Mouse (Mus musculus) heart, embryonic 10.5 days (tissue): Measurements from ENCODE around the gene Ppp3r2. TPM values are rescaled to one million over a fixed set of nuclear protein-coding genes. Genes with fewer than 3 reads are reported as not detected.

ENCODE experiments used
- DNase-seq: peaks from one replicate; pipeline ENCODE4 v3.0.0-alpha.2; 2017; ENCODE audit warnings: low spot score
- H3K27ac ChIP-seq: fragments of 300-500 bp; sonication (generic); 2 replicates; pipeline ENCODE4 v1.5.1; 2016; ENCODE audit warnings: mild to moderate bottlenecking
- H3K27me3 ChIP-seq: fragments of 300-500 bp; sonication (generic); 2 replicates; pipeline ENCODE4 v1.6.1; 2016; ENCODE audit warnings: mild to moderate bottlenecking; ENCODE audit not compliant: poor library complexity, insufficient read depth, severe bottlenecking
- H3K36me3 ChIP-seq: fragments of 300-500 bp; sonication (generic); 2 replicates; pipeline ENCODE4 v1.6.1; 2016; ENCODE audit warnings: mild to moderate bottlenecking, moderate library complexity
- H3K4me1 ChIP-seq: fragments of 300-500 bp; sonication (generic); 2 replicates; pipeline ENCODE4 v1.6.1; 2016; ENCODE audit warnings: mild to moderate bottlenecking
- H3K4me3 ChIP-seq: fragments of 300-500 bp; sonication (generic); 2 replicates; pipeline ENCODE4 v1.5.1; 2016; ENCODE audit warnings: mild to moderate bottlenecking, moderate library complexity
- H3K9me3 ChIP-seq: fragments of 300-500 bp; sonication (generic); 2 replicates; pipeline ENCODE4 v1.6.1; 2016; ENCODE audit warnings: mild to moderate bottlenecking, moderate library complexity
- WGBS: fragments of 180-500 bp; shearing (Covaris S2); methylation state at CpG from one replicate; pipeline ENCODE4 v1.1.7; 2016; 5-methylcytosine and 5-hydroxymethylcytosine counted together
- polyA plus RNA-seq: library from polyadenylated mRNA; unstranded; fragments of >200 nt; fragmentation: Nextera tagmentation; extraction: Ambion mirVana; gene quantifications from 2 replicates; pipeline ENCODE4 v1.2.1, GENCODE M21; 2016

Gene Ppp3r2
- polyA plus RNA-seq = 0.06 and 0.11 TPM in 2 replicates

GRCm38 (mm10) chr4:49681812-49682211 is at the start of gene Ppp3r2:
Ppp3r2 (minus strand) TSS chr4:49682024.
- H3K4me1 ChIP-seq = no peaks in the 10 kb centered on the region; the same call in 1 of the 2 replicates
- no peaks in the 10 kb centered on the region for H3K27me3 ChIP-seq
- H3K27ac ChIP-seq = no peak within 1 kb of the TSS
- no peaks in the 10 kb centered on the region for H3K9me3 ChIP-seq
- no peak for DNase-seq
- H3K36me3 ChIP-seq = no peaks in the 10 kb centered on the region
- 80% methylated on average over 13 of the region's 13 CpGs for WGBS
- H3K4me3 ChIP-seq = no peak within 1 kb of the TSS

DNA sequence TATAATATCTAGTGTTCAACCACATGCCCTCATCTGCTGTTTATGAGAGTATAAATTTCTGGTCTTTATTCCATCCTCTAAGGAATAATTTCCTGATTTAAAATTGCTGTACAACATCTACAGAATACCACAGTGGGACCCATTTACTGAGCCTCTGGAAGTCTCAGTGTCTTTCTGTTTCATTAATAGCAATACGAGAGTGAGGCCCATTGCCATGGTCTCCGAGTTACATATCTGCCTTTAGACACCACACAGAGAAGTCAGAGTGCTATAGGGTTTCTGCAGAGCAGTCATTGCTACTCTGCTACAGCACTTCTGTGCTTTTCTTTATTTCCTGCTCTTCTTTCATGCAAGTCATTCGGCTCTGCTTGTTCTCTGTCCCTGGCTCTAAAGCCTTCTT is 47.5 kb upstream of the Ppp3r2 start:
- no peaks in the 10 kb centered on the region for H3K4me1 ChIP-seq
- no peaks in the 10 kb centered on the region for H3K27me3 ChIP-seq
- no peaks in the 10 kb centered on the region for H3K36me3 ChIP-seq
- 71% methylated on average over 3 of the region's 3 CpGs for WGBS
- no peak for DNase-seq
- H3K4me3 ChIP-seq = no peak overlapping the region
- no peaks in the 10 kb centered on the region for H3K9me3 ChIP-seq
- H3K27ac ChIP-seq = no peak overlapping the region

DNA sequence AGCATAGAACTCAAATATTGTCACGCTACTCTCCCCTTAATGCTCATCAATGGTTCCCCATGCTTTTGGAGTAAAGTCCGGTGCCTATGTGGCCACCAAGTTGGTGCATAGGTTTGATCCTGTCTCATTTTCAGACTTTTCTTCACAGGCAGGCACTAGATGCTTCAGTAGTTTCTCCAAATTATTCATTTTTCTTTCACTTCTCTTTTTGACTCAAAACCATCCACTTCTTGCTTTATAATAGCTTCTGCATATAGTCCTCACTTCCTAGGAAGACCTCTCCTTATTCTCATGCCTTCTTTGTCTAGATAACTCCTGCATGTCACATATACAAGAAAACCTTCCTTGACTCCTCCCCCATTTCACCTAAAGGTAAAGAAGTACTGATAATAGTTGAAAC is 42.1 kb upstream of the Ppp3r2 start:
- 87% methylated on average over 2 of the region's 2 CpGs for whole genome bisulfite sequencing
- Histone ChIP-seq H3K4me1 (no peaks in the 10 kb centered on the region), H3K4me3 (no peak overlapping the region), H3K27me3 (no peaks in the 10 kb centered on the region), H3K36me3 (no peaks in the 10 kb centered on the region), H3K27ac (no peak overlapping the region), H3K9me3 (no peaks in the 10 kb centered on the region)
- no peak for DNase-seq

- H3K4me3 ChIP-seq = no peak overlapping the region
- no peaks in the 10 kb centered on the region for H3K36me3 ChIP-seq
- no peaks in the 10 kb centered on the region for H3K27me3 ChIP-seq
- DNase-seq = no peak
- H3K9me3 ChIP-seq = no peaks in the 10 kb centered on the region
- no peak overlapping the region for H3K27ac ChIP-seq
- H3K4me1 ChIP-seq = peaks cover 3% of the 10 kb centered on the region; the same call in 1 of the 2 replicates
- 74% methylated on average over 12 of the region's 12 CpGs for WGBS
These were observed 9.8 kb upstream of the Ppp3r2 start for GRCm38 (mm10) chr4:49691405-49692194.

DNA sequence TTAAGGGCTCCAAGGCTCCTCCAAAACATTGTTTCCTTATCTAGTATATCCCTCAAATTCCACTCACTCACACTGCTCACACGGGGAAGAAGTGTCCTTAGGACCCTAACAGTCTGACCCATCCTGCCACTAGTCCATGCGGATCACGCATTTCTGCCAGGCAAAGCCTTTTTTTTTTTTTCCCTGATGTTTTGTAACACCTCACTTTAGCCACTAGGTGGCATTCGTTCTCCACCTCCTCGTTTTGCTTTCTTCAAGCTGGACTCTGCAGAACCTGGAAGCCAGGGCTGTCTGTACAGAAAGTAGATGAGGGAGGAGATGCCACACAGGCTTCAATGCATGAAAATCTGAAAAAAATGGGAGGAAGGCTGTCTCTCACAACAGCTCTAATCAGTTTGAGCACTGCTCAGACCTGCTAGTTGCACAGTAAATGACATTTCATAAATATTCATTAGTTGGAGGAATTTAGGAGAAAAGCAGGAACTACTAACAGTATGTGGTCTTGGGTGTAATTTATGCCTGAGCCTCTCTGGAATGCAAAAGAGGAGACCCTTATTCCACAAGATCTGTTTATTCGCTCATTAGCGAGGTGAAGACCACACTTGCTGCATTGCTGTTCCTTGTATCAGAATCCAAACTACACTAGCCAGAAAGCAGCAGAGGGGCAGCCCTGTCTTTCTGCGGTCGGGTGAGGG is 6.9 kb upstream of the Ppp3r2 start:
- no peak overlapping the region for H3K27ac ChIP-seq
- no peak for DNase-seq
- 22% methylated on average over 9 of the region's 9 CpGs for WGBS

GRCm38 (mm10) chr4:49680171-49680875 is 1.5 kb downstream of the Ppp3r2 start:
- H3K27me3 ChIP-seq = no peaks in the 10 kb centered on the region
- 88% methylated on average over 11 of the region's 11 CpGs for WGBS

More for the DNA sequence above, 6.9 kb upstream of the Ppp3r2 start:
- Histone ChIP-seq H3K4me1 (no peaks in the 10 kb centered on the region), H3K36me3 (no peaks in the 10 kb centered on the region), H3K9me3 (no peaks in the 10 kb centered on the region), H3K4me3 (no peak overlapping the region), H3K27me3 (no peaks in the 10 kb centered on the region)

DNA sequence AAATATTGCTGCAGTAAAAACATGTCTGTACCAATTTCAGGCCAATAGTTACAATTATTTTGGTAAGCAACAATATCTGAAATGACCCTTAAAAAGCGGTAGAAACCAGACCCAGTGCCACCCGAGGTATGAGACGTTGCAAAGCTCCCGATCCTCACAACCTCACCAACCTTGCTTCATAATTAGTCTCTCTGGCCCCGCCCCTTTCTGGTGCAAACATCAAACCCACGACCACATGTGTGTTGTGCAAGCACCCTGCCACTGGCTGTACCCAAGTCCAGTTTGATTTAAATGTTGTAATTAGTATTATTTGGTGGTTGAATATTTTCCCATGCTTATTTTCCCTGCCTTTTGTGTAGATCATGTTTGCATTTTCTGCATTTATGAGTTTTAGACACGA is 5.0 kb downstream of the Ppp3r2 start:
- Histone ChIP-seq H3K27ac (no peak overlapping the region), H3K27me3 (no peaks in the 10 kb centered on the region), H3K4me3 (no peak overlapping the region), H3K36me3 (no peaks in the 10 kb centered on the region), H3K9me3 (no peaks in the 10 kb centered on the region), H3K4me1 (no peaks in the 10 kb centered on the region; the same call in 1 of the 2 replicates)
- 77% methylated on average over 7 of the region's 7 CpGs for WGBS
- no peak for DNase-seq

More at GRCm38 (mm10) chr4:49680171-49680875, 1.5 kb downstream of the Ppp3r2 start:
- no peaks in the 10 kb centered on the region for H3K9me3 ChIP-seq
- no peak for DNase-seq
- H3K36me3 ChIP-seq = no peaks in the 10 kb centered on the region
- no peaks in the 10 kb centered on the region; the same call in 1 of the 2 replicates for H3K4me1 ChIP-seq
- no peak overlapping the region for H3K27ac ChIP-seq
- no peak overlapping the region for H3K4me3 ChIP-seq

DNA sequence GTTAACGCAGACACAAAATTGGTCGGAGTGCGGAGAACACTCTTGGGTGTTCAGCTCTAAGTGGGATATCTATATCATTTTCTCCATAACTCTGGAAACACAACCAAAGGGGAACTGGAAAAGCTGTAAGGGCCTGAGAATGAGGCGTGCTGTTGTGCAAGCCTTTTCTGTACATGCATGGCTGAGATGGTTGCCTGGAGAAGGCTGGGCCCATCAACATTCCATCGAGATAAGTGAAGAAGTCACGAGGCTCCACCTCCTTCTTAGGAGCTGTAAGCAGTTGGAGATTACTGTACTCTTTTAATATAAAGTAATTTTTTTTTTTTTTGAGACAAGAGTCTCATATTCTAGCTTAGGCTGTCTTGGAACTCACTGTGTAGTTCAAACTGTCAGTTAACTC is 5.8 kb downstream of the Ppp3r2 start:
- no peak overlapping the region for H3K4me3 ChIP-seq
- H3K27me3 ChIP-seq = no peaks in the 10 kb centered on the region
- DNase-seq = no peak
- no peak overlapping the region for H3K27ac ChIP-seq
- no peaks in the 10 kb centered on the region for H3K9me3 ChIP-seq
- no peaks in the 10 kb centered on the region for H3K4me1 ChIP-seq
- WGBS = 70% methylated on average over 6 of the region's 6 CpGs
- no peaks in the 10 kb centered on the region for H3K36me3 ChIP-seq

GRCm38 (mm10) chr4:49664850-49665249 is 17.0 kb downstream of the Ppp3r2 start:
- no peak for DNase-seq
- Histone ChIP-seq H3K36me3 (peaks cover 28% of the 10 kb centered on the region), H3K9me3 (no peaks in the 10 kb centered on the region), H3K4me1 (no peaks in the 10 kb centered on the region), H3K27ac (no peak overlapping the region), H3K4me3 (no peak overlapping the region), H3K27me3 (no peaks in the 10 kb centered on the region)
- 68% methylated on average over 5 of the region's 5 CpGs for WGBS

DNA sequence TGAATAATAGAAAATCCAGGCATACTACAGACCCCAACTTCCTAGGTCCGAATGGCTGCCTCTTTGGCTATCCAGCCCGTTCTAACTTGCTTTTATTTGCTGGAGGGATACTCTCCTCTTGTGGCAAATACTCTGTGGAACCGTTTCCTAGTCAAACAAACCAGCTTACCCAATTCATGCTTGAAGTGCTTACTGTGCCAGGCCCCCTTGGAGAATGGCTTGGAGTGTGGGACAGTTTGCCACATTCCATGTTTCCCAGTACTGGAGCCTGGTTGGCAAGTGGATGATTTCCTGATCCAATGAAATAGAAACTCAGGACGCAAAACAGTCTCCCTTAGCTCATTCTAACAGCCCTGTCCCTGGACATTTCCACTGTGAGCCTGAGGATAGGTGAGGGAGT is 19.6 kb downstream of the Ppp3r2 start:
- Histone ChIP-seq H3K36me3 (peaks cover 45% of the 10 kb centered on the region), H3K4me1 (no peaks in the 10 kb centered on the region), H3K27me3 (no peaks in the 10 kb centered on the region), H3K4me3 (no peak overlapping the region), H3K27ac (no peak overlapping the region), H3K9me3 (no peaks in the 10 kb centered on the region)
- 91% methylated on average over 4 of the region's 4 CpGs for WGBS
- no peak for DNase-seq

DNA sequence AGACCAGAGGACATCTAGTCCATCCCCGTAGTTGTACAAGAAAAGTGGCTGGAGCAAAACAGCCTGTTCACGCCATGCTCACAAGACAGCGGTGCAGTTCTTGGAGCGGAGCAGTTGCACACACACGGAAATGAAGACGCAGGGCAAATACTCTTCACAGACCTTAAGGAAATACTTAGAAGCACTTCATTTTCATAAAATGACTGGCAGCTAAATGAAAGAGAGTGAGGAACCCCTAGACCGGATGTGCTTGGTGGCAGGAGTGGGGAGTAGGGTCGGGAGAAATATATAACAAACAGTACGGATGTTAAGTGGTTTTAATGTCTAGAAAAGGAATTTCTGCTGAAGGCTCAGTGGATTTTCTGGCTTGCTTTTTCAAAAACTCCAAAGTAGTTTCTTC is 20.2 kb downstream of the Ppp3r2 start:
- H3K36me3 ChIP-seq = peaks cover 51% of the 10 kb centered on the region
- H3K4me3 ChIP-seq = no peak overlapping the region
- no peaks in the 10 kb centered on the region for H3K27me3 ChIP-seq
- H3K4me1 ChIP-seq = no peaks in the 10 kb centered on the region
- H3K27ac ChIP-seq = no peak overlapping the region
- DNase-seq = no peak
- H3K9me3 ChIP-seq = no peaks in the 10 kb centered on the region
- 93% methylated on average over 9 of the region's 9 CpGs for WGBS

DNA sequence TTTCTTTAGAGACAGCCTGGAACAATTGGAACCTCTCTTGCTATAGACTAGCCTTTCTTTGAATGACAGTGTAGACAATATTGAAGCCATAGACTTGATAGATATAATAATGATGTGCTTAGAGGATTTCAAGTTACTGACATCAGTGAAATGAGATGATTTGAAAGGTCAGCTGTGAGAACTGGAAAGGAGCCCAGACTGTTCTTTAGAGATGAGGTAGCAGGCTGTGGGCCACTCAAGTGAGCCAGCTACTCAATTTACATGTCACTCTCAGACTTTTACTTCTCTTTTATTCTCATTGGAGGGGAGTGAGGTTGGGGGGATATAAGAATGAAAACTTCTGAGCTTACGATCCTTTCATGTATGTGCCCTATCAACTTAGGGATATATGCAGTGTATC is 22.4 kb downstream of the Ppp3r2 start:
- peaks cover 68% of the 10 kb centered on the region for H3K36me3 ChIP-seq
- DNase-seq = no peak
- WGBS = 95% methylated on average over 1 of the region's 1 CpGs

DNA sequence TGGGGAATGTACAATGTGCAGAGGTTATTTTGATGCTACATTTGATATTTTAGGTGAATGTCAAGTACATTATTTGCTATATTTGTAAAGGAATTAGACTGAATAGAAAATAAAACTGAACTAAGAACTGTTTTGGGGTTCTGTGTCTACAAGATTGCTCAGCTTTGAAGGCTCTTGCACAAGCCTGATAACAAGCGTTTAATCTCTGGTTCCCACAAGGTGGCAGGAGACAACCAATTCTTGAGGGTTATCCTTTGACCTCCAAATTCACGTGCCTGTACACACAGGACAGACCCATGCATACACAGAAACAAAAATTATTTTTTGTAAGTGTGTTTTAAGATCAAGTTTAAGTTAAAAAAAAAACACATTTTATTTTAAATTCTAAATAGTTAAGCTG is 41.9 kb downstream of the Ppp3r2 start:
- WGBS = 54% methylated on average over 2 of the region's 2 CpGs

More for the DNA sequence above, 22.4 kb downstream of the Ppp3r2 start:
- no peak overlapping the region for H3K4me3 ChIP-seq
- no peak overlapping the region for H3K27ac ChIP-seq
- H3K9me3 ChIP-seq = no peaks in the 10 kb centered on the region
- H3K27me3 ChIP-seq = no peaks in the 10 kb centered on the region
- H3K4me1 ChIP-seq = no peaks in the 10 kb centered on the region

More for the DNA sequence above, 41.9 kb downstream of the Ppp3r2 start:
- DNase-seq = no peak
- H3K36me3 ChIP-seq = peaks cover 86% of the 10 kb centered on the region
- H3K4me3 ChIP-seq = no peak overlapping the region
- no peaks in the 10 kb centered on the region for H3K9me3 ChIP-seq
- no peaks in the 10 kb centered on the region for H3K4me1 ChIP-seq
- H3K27ac ChIP-seq = no peak overlapping the region
- no peaks in the 10 kb centered on the region for H3K27me3 ChIP-seq
